Mouse (Mus musculus): ENCODE data around the gene 4930432K21Rik.
A peak's percentile ranks its signal among the peaks of the same experiment; 100 is the strongest.

Gene 4930432K21Rik

DNA sequence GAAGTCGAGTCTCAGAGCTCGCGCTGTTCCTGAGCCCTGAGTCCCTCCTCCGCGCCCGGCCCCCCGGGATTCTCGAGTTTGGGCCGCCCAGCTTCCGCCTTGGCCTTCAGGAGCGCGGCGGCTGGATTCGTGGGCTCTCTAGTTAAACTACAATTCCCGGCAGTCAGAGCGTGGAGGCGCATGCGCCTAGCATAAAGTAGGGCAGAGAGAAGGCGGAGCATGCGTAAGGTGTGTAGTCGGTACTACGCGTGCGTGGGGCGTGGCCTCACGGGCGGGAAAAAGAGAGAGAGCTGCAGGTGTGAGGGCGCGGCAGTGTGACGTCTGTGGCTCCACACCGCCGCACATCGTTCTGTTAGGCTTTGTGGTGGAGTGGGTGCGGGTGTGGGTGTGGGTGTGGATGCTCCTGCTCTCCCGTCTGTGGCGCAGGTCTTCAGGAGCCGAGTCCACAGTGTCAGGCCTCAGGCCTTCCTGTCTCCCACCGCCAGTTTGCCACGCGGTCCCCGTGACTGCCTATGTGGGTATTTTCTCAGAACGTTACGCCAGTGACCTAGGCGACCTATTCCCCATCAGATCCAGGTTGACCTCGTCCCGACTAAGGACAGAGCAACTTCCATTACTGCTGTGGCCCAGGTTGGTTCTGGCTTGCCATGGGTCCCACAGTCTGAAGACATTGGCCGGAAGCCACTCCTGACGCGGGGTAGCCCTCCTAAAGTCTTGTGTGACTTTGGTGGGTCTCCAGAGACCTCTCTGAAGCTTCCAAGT is at the start of gene 4930432K21Rik, which contains the start of gene Cc2d1a:
4930432K21Rik (plus strand) TSS at position 257 of the 762 bp plus-strand sequence.
Cc2d1a (minus strand) TSS at position 168 of the 762 bp plus-strand sequence.
- DNase-seq (ENCODE audit: low read depth), result peak; percentile 92

DNA sequence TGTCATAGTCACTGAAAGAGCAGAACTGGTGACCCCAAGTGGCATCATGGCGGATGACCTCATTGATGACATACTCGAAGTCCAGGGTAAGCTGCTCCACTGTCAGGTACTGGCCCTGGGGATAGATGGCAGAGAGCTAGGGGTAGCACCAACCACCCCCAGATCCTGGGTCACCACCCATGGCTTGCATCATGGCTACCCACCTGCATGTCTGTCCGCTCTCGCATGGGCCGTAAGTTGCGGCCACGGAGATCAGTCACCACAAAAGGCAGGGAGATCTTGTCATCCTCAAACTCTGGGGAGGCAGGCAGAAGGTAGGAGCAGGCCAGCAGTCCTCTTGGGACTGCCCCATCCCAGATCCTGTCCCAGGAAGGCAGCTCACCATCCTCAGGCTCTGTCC is 49.4 kb upstream of the 4930432K21Rik start:
- DNase-seq (ENCODE audit: low read depth), result no peak

DNA sequence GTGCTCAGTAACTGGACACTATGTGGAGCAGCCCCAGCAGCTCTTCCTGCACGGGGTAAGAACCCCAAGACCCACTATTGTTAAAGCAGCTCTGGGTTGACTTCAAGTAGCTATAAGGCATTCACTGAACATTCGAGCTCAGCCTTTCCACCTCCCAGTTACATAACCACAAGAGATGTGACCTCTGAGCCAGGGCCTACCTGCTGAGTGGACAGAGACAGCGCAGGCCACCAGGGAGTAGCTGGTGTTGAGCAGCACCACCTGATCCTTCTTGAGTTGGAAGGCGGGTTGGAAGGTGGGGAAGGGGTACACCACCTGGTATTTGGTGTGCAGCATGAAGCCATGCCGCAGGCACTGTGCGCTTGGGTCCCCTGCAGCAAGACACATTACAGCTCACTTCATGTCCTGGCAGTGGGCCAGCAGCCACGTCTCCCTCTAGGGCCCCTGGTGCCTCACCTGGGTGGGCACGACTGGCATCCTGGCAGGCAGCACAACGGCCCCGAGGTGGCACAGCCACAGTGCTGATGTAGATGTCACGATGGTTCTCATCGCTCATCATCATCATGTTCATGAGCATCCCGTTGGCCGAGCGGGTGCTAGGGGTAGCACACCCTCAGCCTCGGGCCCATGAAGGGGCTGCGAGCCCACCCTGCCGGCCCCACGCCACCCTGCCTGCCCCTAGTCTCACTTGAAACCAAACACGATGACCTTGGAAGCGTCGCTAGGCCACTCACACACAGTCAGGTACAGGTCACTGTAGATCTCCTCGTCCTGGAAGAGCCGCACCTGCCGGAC is 46.2 kb upstream of the 4930432K21Rik start:
- no peak for DNase-seq (ENCODE audit: low read depth)

DNA sequence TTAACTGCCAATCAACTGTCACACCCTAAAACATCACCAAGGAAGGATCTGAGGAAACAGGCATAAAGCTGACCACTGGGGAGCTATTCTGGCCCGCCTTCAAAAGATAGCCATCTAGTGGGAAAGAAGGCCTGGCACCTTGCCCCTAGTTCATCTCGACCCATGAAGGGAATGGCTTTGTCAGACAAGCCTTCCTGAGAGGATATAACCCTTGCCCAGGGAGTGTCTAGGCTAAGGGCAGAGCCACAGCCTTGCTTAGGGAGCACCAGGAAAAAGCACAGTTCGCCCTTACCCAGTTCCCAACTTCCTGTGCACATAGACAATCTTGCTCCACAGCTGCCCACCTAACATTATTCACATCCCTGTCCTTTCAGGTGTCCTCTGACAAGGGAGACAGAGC is 44.2 kb upstream of the 4930432K21Rik start:
- DNase-seq (ENCODE audit: low read depth), result no peak

DNA sequence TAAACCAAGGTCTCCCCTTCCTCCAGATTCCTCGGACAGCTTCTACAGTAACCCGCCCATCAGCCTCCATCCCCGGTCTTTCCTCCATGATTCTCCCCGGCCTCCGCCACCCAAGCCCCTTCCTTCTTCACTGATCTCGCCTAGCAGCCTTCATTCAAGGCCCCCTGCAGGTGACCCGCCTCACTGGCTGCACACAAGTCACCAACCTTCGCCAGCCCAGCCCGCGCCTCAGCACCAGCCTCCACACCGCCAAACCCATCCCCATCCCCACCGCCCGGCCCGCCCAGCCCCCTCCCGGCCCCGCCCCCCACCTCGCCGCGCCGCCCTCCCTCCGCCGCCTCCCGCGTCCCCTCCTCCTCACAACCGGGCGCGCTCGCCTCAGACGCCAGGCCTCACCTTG is 43.6 kb upstream of the 4930432K21Rik start:
- DNase-seq (ENCODE audit: low read depth), result peak; percentile 36

DNA sequence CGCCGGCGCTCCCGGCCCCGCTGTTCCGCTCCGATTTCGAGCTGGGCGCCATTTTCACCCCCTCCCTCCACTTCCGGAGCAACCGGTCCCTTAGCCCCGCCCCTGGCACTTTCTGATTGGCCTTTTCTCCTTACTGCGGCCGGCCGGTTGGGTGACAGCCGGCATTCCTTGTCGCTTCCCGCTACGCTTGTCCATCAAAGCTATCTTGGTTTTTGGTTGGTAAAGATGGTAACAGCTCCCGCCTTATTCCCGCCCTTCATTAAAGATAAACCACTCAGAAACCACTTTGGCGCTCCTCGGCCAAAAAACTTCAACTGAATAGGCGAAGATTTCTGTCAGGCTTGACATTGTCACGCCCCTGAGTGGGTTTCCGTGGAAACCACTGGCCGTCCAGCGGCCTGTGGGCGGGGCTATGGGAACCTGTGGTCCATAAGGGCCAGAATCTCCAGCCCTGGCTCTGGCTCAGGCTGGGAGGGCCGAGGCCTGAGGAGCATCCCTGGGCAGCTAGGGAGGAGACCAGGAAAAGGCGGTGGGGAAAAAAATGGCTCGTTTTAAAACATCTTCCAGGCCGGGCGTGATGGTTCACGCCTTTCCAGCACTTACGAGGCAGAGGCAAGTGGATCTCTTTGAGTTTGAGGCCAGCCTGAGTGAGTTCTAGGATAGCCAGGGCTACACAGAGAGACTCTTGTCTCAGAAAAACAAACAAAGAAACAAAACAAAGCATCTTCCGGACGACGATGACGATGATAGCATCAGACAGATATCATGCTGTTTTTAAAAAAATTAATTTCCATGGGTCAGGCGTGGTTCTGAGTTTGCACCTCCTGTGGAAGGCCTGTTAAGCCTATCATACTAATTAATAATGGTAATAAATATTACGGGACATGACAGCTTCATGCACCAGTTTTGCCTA is 42.9 kb upstream of the 4930432K21Rik start, which contains the start of gene Dcaf15:
Dcaf15 (minus strand) TSS at position 72 of the 913 bp plus-strand sequence.
- DNase-seq (ENCODE audit: low read depth), result peak; percentile 99

DNA sequence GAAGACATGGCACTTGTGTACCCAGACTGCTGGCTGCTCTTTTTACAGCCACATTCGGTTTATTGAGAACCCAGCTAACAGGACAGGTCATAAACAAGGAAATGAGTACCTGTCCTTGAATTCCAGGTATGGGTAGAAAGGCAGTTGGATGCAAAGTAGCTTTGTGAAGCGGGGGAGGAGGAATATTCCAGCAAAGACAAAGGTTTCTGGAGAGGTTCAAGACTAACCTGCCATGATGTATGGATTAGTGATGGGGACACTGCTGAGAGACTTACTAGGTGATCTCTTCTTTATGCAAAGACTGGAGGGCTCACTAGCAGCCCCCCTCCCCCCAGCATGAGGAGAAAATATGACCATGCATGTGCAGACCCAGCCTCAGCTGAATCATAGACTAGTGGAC is 42.1 kb upstream of the 4930432K21Rik start:
- DNase-seq (ENCODE audit: low read depth), result no peak

DNA sequence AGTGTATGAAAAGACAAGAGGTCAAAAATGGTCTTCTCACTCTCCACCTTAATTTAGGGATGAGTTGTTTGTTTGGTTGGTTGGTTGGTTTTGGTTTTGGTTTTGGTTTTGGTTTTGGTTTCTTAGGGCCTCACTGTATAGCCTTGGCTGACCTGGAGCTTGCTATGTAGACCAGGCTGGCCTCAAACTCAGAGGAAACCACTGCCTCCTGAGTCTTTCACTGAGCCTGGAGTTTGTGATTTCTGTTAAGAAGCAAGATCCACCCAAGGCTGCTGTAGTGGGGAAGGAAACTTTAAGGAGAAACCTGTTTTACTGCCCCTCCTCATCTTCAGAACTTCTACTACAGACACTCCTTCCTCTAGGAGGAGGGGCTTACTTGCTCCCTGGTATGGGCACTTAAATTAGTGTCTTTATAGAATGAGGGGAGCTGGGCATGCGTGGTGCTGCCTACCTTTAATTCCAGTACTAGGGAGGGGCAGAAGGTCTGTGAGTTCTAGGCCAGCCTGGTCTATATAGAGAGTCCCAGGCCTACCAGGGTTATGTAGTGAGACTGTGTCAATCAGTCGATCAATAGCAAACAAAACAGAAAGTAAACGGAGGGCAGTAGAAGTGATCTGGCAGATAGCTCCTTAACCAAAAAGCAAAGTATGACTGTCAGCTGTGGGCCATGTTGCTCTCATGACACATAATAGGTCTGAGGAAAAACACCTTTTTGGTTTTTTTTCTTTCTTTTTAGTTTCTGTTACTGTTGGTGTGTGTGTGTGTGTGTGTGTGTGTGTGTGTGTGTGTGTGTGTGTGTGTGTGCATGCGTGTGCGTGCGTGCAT is 41.4 kb upstream of the 4930432K21Rik start:
- DNase-seq (ENCODE audit: low read depth), result no peak

DNA sequence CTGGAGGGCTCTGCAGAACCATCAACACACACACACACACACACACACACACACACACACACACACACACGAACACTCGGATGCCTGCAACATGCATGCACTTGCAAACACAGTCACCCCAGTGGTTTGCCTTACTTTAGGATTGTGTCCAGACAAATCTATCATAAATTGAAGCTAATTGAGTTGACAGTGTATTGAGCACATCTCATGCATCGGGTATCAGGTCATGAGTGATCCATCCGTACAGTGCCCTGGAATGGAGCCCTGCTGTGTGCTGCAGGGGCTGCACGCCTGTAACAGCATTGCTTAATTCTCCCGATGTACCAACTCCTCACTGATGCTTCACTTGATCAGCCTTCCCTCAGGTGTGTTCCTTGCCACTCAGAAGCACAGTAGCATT is 32.2 kb upstream of the 4930432K21Rik start:
- no peak for DNase-seq (ENCODE audit: low read depth)

DNA sequence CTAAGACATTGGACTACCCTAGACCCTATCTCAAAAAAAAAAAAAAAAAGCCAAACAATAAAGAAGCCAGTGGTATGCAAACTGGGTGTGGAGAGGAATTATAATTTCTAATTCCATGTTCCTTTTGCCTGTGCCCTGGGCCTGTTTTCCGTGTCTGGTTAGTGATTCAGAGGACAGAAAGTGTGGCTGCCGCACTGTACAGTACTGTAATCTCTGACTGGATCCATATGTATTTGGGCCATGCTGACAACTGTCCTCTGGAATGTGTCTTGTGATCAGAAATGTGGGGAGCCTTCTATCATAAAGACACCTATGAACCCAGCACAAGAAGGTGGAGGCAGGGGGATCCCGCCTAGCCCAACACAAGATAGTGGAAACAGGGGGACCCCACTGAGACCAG is 25.7 kb upstream of the 4930432K21Rik start:
- DNase-seq (ENCODE audit: low read depth), result no peak

DNA sequence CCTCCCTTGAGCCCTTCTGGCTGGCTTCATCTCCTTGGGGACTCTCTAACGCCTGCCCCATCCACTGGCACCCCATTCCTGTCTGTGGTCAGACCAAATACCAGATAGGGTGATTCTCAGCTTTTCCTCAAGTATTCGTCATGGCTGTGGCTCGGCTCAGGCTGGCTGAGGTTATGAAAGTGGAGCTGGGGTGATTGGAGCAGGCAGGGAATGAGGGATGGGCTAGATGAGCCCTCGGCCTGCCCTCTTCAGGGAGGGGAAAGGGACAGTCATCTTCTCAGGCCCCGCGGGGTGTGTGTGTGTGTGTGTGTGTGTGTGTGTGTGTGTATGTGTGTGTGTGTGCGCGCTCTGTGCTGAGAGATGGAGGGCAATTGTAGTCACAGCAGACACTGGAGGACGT is 22.2 kb upstream of the 4930432K21Rik start, which contains the start of gene Podnl1:
Podnl1 (plus strand) TSS at position 334 of the 400 bp plus-strand sequence.
- DNase-seq (ENCODE audit: low read depth), result no peak

DNA sequence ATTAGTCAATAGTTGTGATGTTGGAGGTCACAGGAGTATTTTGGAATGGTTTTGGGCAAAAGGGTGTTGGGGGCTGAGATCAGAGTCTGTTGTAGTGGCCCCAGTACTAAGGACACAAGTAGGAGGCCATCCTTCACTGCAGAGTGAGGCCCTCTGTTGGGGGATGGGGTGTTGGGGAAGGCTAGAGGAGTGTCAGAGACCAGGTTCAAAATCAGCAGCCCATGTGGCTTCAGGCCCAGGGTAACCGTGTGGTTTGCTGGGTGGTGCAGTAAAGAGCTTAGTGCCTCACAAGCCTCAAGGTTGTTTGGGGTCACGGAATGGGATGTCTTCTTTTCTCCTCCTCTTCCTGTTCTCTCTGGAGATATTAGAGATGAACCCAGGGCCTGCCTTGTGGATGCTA is 21.1 kb upstream of the 4930432K21Rik start:
- DNase-seq (ENCODE audit: low read depth), result no peak

DNA sequence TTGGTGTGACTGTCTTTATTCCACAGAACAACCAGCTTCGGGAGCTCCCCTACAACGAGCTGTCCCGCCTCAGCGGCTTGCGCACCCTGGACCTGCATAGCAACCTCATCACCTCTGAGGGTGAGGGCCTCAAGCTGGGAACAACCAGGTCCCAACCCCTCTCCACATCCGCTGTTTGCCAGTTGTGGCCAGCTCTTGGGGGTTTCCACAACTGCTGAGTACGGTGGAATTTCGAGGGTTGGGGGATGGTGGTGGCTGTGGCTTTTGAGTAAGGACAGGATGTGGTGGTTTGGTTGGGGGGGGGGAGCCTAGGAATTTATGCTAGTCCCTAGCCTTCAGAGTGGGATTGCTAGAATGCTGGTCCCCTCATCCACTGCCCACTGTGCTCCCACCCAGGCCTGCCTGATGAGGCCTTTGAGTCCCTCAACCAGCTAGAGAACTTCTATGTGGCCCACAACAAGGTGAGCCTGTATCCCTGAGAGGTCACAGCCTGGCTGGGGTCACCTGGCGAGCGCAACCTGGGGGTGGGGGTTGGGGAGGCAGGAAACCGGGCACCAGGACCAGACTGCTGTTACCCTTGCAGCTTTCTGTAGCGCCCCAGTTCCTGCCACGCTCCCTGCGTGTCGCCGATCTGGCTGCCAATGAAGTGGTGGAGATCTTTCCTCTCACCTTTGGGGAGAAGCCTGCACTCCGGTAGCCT is 20.5 kb upstream of the 4930432K21Rik start:
- DNase-seq (ENCODE audit: low read depth), result no peak

DNA sequence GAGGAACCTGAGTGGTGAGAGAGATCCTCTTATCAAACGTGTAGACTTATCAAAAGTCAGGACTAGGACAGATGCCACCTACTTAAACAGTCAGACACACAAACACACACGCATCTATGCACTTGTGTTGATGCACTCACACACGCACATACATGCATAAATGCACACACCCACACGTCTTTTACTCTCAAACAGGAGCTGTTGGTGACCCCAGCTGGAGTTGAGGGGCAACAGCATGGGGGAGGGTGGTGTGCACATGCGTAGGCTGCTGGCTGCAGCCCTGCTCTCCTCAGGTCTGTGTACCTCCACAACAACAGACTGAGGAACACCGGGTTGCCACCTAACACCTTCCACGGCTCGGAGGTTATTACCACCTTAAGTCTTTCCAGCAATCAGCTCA is 19.5 kb upstream of the 4930432K21Rik start:
- DNase-seq (ENCODE audit: low read depth), result no peak

DNA sequence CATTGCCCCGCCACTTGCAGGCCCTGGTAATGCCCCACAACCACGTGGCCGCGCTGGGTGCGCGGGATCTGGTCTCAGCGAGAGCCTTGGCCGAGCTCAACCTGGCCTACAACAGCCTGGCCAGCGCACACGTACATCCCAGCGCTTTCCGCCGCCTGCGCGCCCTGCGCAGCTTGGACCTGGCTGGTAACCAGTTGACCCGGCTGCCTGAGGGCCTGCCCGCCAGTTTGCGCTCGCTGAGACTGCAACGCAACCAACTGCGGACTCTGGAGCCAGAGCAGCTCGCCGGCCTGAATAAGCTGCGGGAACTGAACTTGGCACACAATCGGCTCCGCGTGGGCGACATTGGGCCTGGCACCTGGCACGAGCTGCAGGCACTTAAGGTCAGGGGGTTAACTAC is 17.0 kb upstream of the 4930432K21Rik start:
- DNase-seq (ENCODE audit: low read depth), result no peak

DNA sequence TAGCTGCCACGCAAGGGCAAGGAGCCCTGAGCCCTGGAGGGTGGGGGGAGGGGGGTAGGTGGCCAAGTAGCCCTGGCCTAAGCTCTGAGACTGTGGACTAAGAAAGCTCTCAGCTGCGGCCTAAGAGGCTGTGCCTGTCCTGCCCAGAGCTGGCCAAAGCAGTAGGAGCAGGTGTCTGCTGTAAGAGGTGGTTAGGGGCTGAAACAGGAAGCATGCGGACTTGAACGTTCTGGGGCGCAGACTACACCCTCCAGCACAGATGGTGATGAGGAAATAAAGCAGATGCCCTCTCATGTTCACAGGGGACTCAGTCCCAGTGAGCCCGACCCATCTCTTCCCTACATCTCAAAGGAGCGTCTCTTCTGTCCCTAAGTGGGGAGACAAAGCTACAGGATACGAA is 15.6 kb upstream of the 4930432K21Rik start:
- no peak for DNase-seq (ENCODE audit: low read depth)

DNA sequence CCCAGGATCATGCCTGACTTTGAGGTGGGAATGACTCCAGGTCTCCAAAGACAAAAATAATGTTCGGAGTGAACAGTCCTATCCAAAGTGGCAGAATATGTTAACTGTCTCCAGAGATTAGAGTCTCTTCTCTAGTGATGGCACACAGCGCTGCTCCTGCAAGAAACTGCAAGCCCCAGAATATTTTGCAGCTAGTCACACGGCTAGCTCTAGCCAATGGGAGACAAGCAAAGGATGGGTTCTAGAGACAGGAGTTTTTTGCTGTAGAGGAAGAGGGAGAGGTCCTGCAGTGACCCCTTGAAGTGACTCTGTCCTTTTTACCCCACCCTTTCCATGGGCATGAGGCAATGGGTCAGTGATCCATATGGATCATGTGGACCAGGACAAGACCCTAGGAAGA is 10.0 kb upstream of the 4930432K21Rik start:
- peak; percentile 29 for DNase-seq (ENCODE audit: low read depth)

DNA sequence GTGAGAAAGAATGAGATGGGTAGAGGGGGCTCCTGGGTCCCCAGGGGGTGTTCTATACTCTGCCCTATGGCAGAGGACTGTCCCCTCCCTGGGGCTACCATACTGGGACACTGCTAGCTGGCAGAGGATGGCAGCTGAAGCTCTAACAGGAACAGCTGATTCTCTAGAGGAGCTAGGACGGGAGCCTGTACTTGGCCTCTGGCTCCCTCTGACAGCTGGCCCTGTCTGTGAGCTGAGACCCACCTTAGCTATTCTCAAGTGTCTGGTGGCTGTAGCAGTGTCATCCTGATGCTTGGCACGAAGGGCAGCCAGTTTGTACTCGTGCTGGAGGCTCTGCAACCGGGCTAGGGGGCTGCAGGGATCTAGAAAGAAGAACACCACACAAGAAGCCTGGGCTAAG is 7.0 kb upstream of the 4930432K21Rik start:
- DNase-seq (ENCODE audit: low read depth), result no peak

DNA sequence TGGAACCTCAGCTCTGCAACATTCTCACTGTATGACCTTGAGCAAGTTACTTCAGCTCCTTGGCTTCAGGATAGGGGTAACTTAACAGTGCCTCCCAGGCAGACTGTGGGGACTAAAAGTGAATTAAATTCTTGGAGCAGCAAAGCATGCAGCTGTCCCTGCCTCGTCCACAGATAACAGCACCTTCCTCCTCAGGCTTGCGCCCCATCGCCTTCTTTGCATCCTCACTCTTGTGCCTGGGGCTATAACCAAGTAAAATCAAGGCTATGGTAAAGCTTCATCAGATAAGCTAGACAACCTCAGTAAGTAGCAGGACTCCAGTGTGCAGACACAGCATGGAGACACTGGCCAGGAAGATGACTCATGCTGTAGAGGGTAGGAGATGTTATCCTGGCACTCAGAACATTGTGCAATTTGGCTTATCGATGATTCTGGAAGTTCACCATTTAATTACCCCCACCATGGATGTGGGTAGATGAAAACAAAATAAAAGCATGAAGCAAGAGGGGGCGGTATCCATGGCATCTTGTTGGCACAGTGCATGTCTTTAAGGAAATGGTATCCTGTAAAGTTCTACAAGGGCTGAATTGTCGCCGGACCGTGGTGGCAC is 3.1 kb upstream of the 4930432K21Rik start:
- no peak for DNase-seq (ENCODE audit: low read depth)

DNA sequence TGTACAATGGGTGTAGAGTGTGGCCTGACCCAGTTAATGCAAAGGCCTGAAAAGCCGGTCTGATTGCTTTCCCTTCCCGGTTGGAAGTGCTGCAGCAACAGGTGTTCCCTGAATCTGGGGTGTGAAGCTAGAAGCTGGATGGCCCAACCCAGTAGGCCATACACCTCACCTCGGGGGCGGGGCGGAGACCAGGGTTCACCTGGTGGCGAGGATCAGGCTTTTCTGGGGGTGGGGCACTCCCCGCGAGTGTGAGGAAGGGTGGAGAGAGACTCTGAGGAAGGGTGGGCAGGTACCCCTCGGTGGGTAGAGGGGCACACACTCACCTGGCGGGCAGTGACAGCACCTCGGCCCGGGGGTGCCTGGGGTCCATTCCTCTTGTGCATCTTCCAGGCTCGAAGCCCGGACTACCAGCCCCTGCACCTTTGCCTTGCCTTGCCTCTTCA is 480 bp upstream of the 4930432K21Rik start:
- peak; percentile 9 for DNase-seq (ENCODE audit: low read depth)
